ENCODE assay signal across 23 mouse cellular contexts in genomic region chr16:29205581-29205980, GRCm38 (mm10). TPM values are rescaled to one million over a fixed set of nuclear protein-coding genes. Genes with fewer than 3 reads are reported as not detected.
DNase-seq lines count a peak whose midpoint lies in the region; ATAC-seq and TF ChIP-seq lines count a peak whose summit lies in the region.
"Had no signal": no experiment of that assay in that cellular context is flagged by ENCODE, and none has a peak within 500 bp of the region (broad histone marks: within the 10 kb centered on the region; RNA-seq: fewer than 3 reads in every experiment).

No protein-coding gene starts in this region.

- 29% methylated on average over 2 of the region's 2 CpGs for WGBS in forebrain, postnatal 0 days
- 41% methylated on average over 2 of the region's 2 CpGs for WGBS in forebrain, embryonic 12.5 days
- 27% methylated on average over 2 of the region's 2 CpGs for WGBS in limb, embryonic 14.5 days
- WGBS in limb, embryonic 10.5 days: 43% methylated on average over 2 of the region's 2 CpGs
- WGBS in midbrain, postnatal 0 days: 30% methylated on average over 2 of the region's 2 CpGs
- 49% methylated on average over 2 of the region's 2 CpGs for WGBS in midbrain, embryonic 11.5 days

- no peak for TF ChIP-seq POLR2A in limb, embryonic 14.5 days (IDR thresholded peaks at IDR 0.05; ENCODE audit: borderline replicate concordance, extremely low read depth, insufficient read depth, insufficient read length)

- H3K36me3 ChIP-seq in forebrain, postnatal 0 days (ENCODE audit: insufficient read depth): no peaks in the 10 kb centered on the region
- no peaks in the 10 kb centered on the region for H3K36me3 ChIP-seq in forebrain, embryonic 12.5 days (replicated peaks)
- H3K36me3 ChIP-seq in limb, embryonic 14.5 days (ENCODE audit: control insufficient read depth, insufficient read depth, low read length): no peaks in the 10 kb centered on the region
- H3K36me3 ChIP-seq in limb, embryonic 10.5 days: no peaks in the 10 kb centered on the region
- H3K36me3 ChIP-seq in midbrain, postnatal 0 days (ENCODE audit: insufficient read depth, low read length): no peaks in the 10 kb centered on the region
- H3K36me3 ChIP-seq in midbrain, embryonic 11.5 days (ENCODE audit: control insufficient read depth, insufficient read depth, low read length): no peaks in the 10 kb centered on the region
- H3K36me3 ChIP-seq: embryonic facial prominence, embryonic 12.5 days; heart, embryonic 15.5 days; hindbrain, embryonic 13.5 days had no signal

- no peak overlapping the region for H3K9ac ChIP-seq in forebrain, postnatal 0 days
- H3K9ac ChIP-seq in forebrain, embryonic 12.5 days: no peak overlapping the region
- H3K9ac ChIP-seq in limb, embryonic 14.5 days (ENCODE audit: low read depth, low read length, severe bottlenecking): no peak overlapping the region
- H3K9ac ChIP-seq in midbrain, postnatal 0 days (replicated peaks; ENCODE audit: low read length, poor library complexity, severe bottlenecking): no peak overlapping the region
- no peak overlapping the region for H3K9ac ChIP-seq in midbrain, embryonic 11.5 days (ENCODE audit: low read length)
- H3K9ac ChIP-seq: embryonic facial prominence, embryonic 12.5 days; heart, embryonic 15.5 days; hindbrain, embryonic 13.5 days had no signal

- H3K27me3 ChIP-seq in forebrain, postnatal 0 days (ENCODE audit: insufficient read depth, low read length): no peaks in the 10 kb centered on the region
- peaks cover 22% of the 10 kb centered on the region for H3K27me3 ChIP-seq in forebrain, embryonic 12.5 days
- H3K27me3 ChIP-seq in limb, embryonic 14.5 days (ENCODE audit: control insufficient read depth, insufficient read depth, low read length): peaks cover 40% of the 10 kb centered on the region
- peaks cover 28% of the 10 kb centered on the region for H3K27me3 ChIP-seq in limb, embryonic 10.5 days (ENCODE audit: low read depth, poor library complexity, severe bottlenecking)
- no peaks in the 10 kb centered on the region for H3K27me3 ChIP-seq in midbrain, postnatal 0 days (ENCODE audit: insufficient read depth, low read length)
- H3K27me3 ChIP-seq in midbrain, embryonic 11.5 days (ENCODE audit: control insufficient read depth, insufficient read depth, low read length): no peaks in the 10 kb centered on the region; the same call in 1 of the 2 replicates
- H3K27me3 ChIP-seq: CH12.LX had no signal

- no peak overlapping the region for H3K4me3 ChIP-seq in forebrain, postnatal 0 days (ENCODE audit: low read depth, low read length)
- no peak overlapping the region for H3K4me3 ChIP-seq in forebrain, embryonic 12.5 days (replicated peaks)
- no peak overlapping the region for H3K4me3 ChIP-seq in limb, embryonic 14.5 days (replicated peaks; ENCODE audit: low read length)
- H3K4me3 ChIP-seq in limb, embryonic 10.5 days: no peak overlapping the region
- H3K4me3 ChIP-seq in midbrain, postnatal 0 days (ENCODE audit: low read depth, low read length): no peak overlapping the region
- H3K4me3 ChIP-seq in midbrain, embryonic 11.5 days (ENCODE audit: low read depth, low read length): no peak overlapping the region
- H3K4me3 ChIP-seq: embryonic facial prominence, embryonic 12.5 days; heart, adult 2 months; heart, embryonic 15.5 days; hindbrain, embryonic 13.5 days had no signal

- H3K9me3 ChIP-seq in forebrain, postnatal 0 days (ENCODE audit: low read length): no peaks in the 10 kb centered on the region
- no peaks in the 10 kb centered on the region for H3K9me3 ChIP-seq in forebrain, embryonic 12.5 days
- no peaks in the 10 kb centered on the region for H3K9me3 ChIP-seq in limb, embryonic 14.5 days (ENCODE audit: control insufficient read depth, low read length)
- no peaks in the 10 kb centered on the region for H3K9me3 ChIP-seq in limb, embryonic 10.5 days (replicated peaks)
- H3K9me3 ChIP-seq in midbrain, postnatal 0 days (ENCODE audit: low read length): no peaks in the 10 kb centered on the region
- H3K9me3 ChIP-seq in midbrain, embryonic 11.5 days (ENCODE audit: control insufficient read depth, low read length): no peaks in the 10 kb centered on the region
- H3K9me3 ChIP-seq: embryonic facial prominence, embryonic 12.5 days; heart, embryonic 15.5 days; hindbrain, embryonic 13.5 days had no signal

- H3K4me1 ChIP-seq in forebrain, postnatal 0 days (ENCODE audit: insufficient read depth): peaks cover 12% of the 10 kb centered on the region
- H3K4me1 ChIP-seq in forebrain, embryonic 12.5 days: peaks cover 9% of the 10 kb centered on the region
- H3K4me1 ChIP-seq in limb, embryonic 14.5 days (ENCODE audit: control insufficient read depth, insufficient read depth, low read length): peaks cover 15% of the 10 kb centered on the region
- H3K4me1 ChIP-seq in limb, embryonic 10.5 days: peaks cover 11% of the 10 kb centered on the region
- peaks cover 3% of the 10 kb centered on the region; the same call in 1 of the 2 replicates for H3K4me1 ChIP-seq in midbrain, postnatal 0 days (ENCODE audit: insufficient read depth, low read length)
- peaks cover 3% of the 10 kb centered on the region; the same call in 1 of the 2 replicates for H3K4me1 ChIP-seq in midbrain, embryonic 11.5 days (ENCODE audit: control insufficient read depth, insufficient read depth, low read length)
- H3K4me1 ChIP-seq: embryonic facial prominence, embryonic 12.5 days had no signal

- no peak for TF ChIP-seq CTCF in forebrain, postnatal 0 days (IDR thresholded peaks at IDR 0.05; ENCODE audit: low read depth)
- no peak for TF ChIP-seq CTCF in midbrain, postnatal 0 days (IDR thresholded peaks at IDR 0.05)

- no peak overlapping the region for H3K4me2 ChIP-seq in forebrain, postnatal 0 days (ENCODE audit: low read depth)
- no peak overlapping the region for H3K4me2 ChIP-seq in forebrain, embryonic 12.5 days
- H3K4me2 ChIP-seq in limb, embryonic 14.5 days (replicated peaks; ENCODE audit: low read depth, low read length, severe bottlenecking): no peak overlapping the region
- H3K4me2 ChIP-seq in midbrain, postnatal 0 days (ENCODE audit: low read depth, low read length, poor library complexity, severe bottlenecking): no peak overlapping the region
- no peak overlapping the region for H3K4me2 ChIP-seq in midbrain, embryonic 11.5 days
- H3K4me2 ChIP-seq: embryonic facial prominence, embryonic 12.5 days; heart, embryonic 11.5 days; heart, embryonic 15.5 days; hindbrain, embryonic 13.5 days had no signal

- ATAC-seq in forebrain, postnatal 0 days: no peak
- no peak for ATAC-seq in forebrain, embryonic 12.5 days (ENCODE audit: low FRiP score)
- peak; percentile 13; the same call in 1 of the 2 replicates for ATAC-seq in limb, embryonic 14.5 days (ENCODE audit: low FRiP score, low read depth)
- ATAC-seq in midbrain, postnatal 0 days (ENCODE audit: low FRiP score): no peak
- no peak for ATAC-seq in midbrain, embryonic 11.5 days (ENCODE audit: low FRiP score)
- ATAC-seq: activated CD4-positive, CD25-positive, alpha-beta regulatory T cell, adult 4 months; Patski had no signal

- DNase-seq in forebrain, postnatal 0 days: no peak
- peak; percentile 11 to 50 for DNase-seq in kidney, adult 8-10 months
- no peak for DNase-seq in kidney, postnatal 4 days
- no peak for DNase-seq in limb, embryonic 14.5 days (ENCODE audit: low spot score)
- DNase-seq in limb, embryonic 10.5 days (ENCODE audit: low spot score): no peak
- DNase-seq in midbrain, postnatal 0 days (ENCODE audit: low spot score): no peak
- DNase-seq in midbrain, embryonic 11.5 days (ENCODE audit: low spot score, missing footprints): no peak
- DNase-seq: adrenal gland, postnatal 14 days; cerebellum, adult 11-12 months; cerebellum, adult 9-10 months; cerebellum, postnatal 25 days; gastrocnemius, postnatal 14 days; heart, adult 2 months; heart, postnatal 14 days had no signal

- H3K27ac ChIP-seq in forebrain, postnatal 0 days (ENCODE audit: low read depth, low read length): peak overlapping the region; percentile 67
- no peak overlapping the region for H3K27ac ChIP-seq in forebrain, embryonic 12.5 days
- H3K27ac ChIP-seq in limb, embryonic 14.5 days (replicated peaks; ENCODE audit: low read depth, low read length): no peak overlapping the region
- H3K27ac ChIP-seq in limb, embryonic 10.5 days: no peak overlapping the region
- peak overlapping the region; percentile 62 for H3K27ac ChIP-seq in midbrain, postnatal 0 days (ENCODE audit: low read depth, low read length)
- no peak overlapping the region for H3K27ac ChIP-seq in midbrain, embryonic 11.5 days (ENCODE audit: low read depth, low read length)
- H3K27ac ChIP-seq: embryonic facial prominence, embryonic 12.5 days; heart, adult 2 months; heart, embryonic 15.5 days; hindbrain, embryonic 13.5 days had no signal

RNA-seq across cellular contexts. Expression of gene Hrasls, which starts 3.9 kb away (rescaled TPM):
- 9.0 and 10.9 TPM in 2 replicates for total RNA-seq in forebrain, postnatal 0 days (2014; rRNA removed)
- polyA plus RNA-seq in forebrain, postnatal 0 days (2015; fragmentation: Nextera tagmentation; extraction: Ambion mirVana): 4.3 and 6.3 TPM in 2 replicates
- polyA plus RNA-seq in forebrain, embryonic 12.5 days (2016; fragmentation: Nextera tagmentation; extraction: Ambion mirVana): 1.3 and 2.0 TPM in 2 replicates
- 0.85 and 1.9 TPM in 2 replicates for polyA plus RNA-seq in limb, embryonic 14.5 days (2012; rRNA removed)
- 1.4 and 2.7 TPM in 2 replicates for polyA plus RNA-seq in limb, embryonic 14.5 days (2014; fragmentation: Nextera tagmentation; extraction: Ambion mirVana)
- polyA plus RNA-seq in limb, embryonic 10.5 days (2016; fragmentation: Nextera tagmentation; extraction: Ambion mirVana): 0.33 and 1.1 TPM in 2 replicates
- total RNA-seq in midbrain, postnatal 0 days (2014; rRNA removed): 13.4 and 20.3 TPM in 2 replicates
- 6.7 and 7.0 TPM in 2 replicates for polyA plus RNA-seq in midbrain, postnatal 0 days (2015; fragmentation: Nextera tagmentation; extraction: Ambion mirVana)
- polyA plus RNA-seq in midbrain, embryonic 11.5 days (2014; fragmentation: Nextera tagmentation; extraction: Ambion mirVana): 1.7 and 3.0 TPM in 2 replicates
- total RNA-seq: CH12.LX; hematopoietic stem cell, adult 5-6 weeks had no signal
- polyA plus RNA-seq: activated CD4-positive, CD25-positive, alpha-beta regulatory T cell, adult 4 months; Patski had no signal

Comparison
In these comparisons a context has a peak if more than half of its experiments do, and no peak if none do; other contexts are left out.
1. DNase-seq: peak in kidney, adult 8-10 months (2 of 2); none in forebrain, postnatal 0 days (single experiment), kidney, postnatal 4 days (0 of 2), limb, embryonic 14.5 days (single experiment), limb, embryonic 10.5 days (single experiment), midbrain, postnatal 0 days (single experiment) and midbrain, embryonic 11.5 days (single experiment).
2. H3K27ac ChIP-seq: peak in forebrain, postnatal 0 days (single experiment) and midbrain, postnatal 0 days (single experiment); none in forebrain, embryonic 12.5 days (single experiment), limb, embryonic 14.5 days (single experiment), limb, embryonic 10.5 days (single experiment) and midbrain, embryonic 11.5 days (single experiment).